Mouse (Mus musculus): ENCODE data around the gene Clrn3.
"Not testable (repeated sequence)": the region's sequence is repeated elsewhere in the genome, so short reads cannot be mapped to it uniquely, and the experiment has no call there.

Gene Clrn3

DNA sequence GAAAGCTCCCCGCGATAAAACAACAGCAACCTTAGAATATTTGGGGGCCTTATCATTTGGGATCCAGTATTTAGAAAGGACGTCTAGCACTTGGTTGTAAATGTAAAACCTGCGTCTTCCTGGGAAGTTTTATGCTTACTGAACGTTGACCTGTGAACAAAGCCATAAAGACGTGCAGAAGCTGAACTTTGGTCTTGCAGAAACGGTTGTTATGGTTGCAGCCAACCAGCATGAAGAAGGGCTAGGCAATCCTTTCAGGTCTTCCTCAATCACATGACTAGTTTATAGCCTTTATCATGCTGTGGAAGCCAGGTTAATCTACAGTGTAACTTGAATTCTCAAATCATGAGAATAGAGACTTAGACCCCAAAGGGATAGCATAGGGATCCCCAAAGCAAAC, at the start of gene Clrn3:
TSS of gene Clrn3 (minus strand) at position 140 of the 400 bp plus-strand sequence.
- DNase-seq, result no peak

DNA sequence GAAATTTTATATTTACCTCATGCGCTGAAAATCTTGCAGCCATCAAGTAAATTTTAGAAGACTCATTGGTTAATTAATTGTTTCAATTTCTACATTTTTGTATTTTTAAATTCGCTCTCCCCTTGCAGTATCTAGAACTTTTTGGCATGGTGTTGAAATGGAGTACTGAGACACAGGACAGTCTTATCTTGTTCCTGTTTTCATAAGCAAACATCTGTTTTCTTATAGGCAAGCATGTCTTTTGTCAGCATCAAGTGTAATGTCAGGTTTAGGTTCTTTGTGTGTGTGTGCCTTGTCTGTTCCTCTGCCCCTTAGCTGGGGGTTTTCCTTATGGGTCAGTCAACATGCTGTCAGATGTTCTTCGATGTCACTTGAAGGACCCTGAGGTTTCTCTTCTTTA, 47.9 kb upstream of the Clrn3 start:
- no peak for DNase-seq

DNA sequence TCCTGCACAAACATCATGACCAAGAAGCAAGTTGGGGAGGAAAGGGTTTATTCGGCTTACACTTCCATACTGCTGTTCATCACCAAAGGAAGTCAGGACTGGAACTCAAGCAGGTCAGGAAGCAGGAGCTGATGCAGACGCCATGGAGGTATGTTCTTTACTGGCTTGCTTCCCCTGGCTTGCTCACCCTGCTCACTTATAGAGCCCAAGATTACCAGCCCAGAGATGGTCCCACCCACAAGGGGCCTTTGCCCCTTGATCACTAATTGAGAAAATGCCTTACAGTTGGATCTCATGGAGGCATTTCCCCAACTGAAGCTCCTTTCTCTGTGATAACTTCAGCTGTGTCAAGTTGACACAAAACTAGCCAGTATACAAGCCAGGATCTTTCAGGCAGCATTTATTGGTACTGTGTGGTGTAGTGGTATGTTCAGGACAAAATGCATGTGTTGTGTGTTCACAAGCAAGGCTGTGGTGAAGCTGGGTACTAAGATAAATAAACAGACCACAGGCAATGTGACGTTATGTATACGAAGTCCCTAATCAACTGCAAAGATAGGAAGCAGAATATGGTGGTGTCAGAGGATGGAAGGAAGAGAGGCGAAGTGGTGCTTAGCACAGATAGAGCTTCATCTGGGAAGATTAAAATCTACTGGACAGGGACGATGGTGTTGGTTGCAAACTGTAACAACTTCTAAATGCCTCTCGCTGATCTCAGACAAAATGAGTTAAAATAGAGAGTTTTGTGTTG, 47.0 kb upstream of the Clrn3 start:
- not testable (repeated sequence) for DNase-seq

DNA sequence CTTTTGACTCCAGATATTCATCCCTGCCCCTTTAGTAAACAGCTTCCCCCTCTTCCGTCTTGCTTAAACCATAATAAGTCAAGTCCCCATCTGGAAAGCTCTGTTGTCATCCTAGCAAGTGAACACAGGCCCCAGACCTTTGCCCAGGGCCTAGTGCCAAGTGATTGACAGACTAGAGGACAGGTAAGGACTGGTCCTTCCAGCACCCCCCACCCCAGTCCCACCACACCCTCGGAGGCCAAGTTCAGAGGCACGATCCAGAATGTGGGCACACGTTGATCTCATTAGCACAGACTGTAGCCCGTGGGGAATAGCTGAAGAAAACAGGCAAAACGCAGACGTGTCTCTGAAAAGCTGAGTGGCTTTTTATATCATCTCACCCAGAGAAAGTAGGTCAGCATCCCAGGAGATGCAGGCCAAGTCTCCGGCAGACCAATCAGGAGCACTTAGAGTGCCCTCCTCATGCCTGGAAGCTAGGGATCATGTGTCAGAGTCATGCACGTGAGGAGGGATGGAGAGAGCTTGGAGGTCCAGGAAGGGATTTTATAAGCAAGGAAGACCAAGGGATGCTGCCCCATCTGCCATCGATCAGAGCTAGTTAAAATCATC, 43.6 kb upstream of the Clrn3 start:
- peak in 1 of 2 experiments; percentile 29 for DNase-seq

DNA sequence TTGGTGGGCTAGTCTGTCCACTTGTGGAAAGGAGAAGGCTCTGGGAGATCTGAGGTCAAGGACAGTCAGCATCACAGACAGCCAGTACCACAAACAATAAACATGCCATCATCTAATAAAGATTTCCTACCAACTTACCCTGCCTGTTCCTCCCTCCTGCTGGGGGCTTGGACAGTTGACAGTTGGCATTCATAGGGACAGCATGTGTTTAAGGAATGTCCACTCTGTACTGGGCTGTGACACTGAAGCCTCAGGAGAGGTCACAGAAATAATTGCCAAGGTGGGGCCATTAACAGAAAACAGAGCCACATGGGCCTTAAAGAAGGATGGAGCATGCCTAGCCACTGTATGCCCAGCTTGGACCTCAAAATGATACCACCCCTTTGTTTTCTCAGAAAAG, 42.9 kb upstream of the Clrn3 start:
- no peak for DNase-seq

DNA sequence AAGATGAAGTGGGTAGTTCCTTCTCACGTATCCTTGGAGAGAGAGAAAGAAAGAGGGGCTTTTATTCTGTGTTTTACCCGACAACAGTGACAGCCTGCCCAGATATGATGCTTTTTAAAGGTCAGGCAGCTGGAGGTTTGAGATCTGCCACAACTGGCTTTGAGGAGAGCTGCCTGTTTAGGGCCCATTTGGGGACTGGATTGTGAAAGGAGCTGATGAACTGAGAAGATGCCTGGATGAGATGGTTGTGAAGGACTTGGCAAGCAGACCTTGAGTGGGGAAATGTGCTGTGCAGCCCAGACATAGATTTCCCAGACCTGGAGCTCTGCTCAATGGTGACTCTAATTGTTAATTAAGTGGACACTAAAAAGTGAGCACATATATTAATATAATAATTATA, 40.1 kb upstream of the Clrn3 start:
- DNase-seq, result no peak

DNA sequence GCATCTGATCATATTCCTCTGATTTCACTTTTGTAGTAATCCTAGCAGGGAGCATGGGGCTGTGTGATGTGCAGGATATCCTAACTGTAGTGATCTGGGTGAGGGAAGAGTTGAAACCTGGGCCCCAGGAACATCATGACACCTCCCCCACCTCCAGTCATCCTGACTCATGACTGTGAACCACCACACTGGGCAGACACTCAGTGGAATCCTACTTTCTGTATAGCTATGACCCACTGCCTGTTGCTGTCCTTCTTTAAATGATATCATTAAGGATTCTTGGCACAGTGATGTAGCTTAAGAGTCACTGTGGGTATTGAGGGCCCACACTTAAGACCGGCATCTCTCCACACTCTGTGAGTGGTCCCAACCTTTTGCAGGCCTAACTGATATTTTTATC, 39.1 kb upstream of the Clrn3 start:
- no peak for DNase-seq

DNA sequence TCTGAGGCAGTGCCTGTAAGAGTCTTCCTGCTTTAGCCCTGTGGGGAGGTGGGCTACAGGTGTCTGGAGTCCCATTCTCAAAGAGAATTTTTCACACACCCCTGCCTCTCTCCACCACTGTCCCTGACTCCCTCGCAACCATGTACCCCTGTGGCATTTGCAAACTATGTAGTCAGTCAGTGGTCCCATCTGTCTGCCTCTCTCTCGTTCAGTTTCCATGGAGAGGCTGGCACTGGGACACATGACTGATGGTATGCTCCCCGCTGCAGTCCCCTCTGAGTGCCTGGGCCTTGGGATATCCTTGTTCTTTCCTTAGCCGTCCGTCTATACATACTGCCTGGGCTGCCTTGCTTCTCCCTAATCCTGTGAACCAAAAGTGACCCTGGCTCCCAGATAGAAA, 37.6 kb upstream of the Clrn3 start:
- no peak for DNase-seq

DNA sequence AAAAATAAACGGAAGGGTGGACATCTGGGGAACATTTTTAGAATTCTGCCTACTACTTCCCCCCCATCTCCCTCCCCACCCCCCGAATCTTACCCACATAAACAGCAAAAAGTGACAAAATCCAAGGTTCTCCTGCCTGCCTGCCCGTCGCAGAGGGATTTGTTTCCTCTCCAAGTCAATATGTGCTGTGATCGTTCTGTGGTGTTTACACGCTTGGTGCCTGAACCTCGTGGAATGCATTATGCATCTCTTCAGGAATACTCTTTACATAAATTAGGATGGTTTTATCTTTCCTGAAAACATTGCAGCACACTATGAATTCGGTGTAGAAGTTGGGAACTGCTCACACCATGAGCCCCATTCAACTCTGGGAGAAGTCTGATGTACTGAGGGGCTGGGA, 35.6 kb upstream of the Clrn3 start:
- no peak for DNase-seq

DNA sequence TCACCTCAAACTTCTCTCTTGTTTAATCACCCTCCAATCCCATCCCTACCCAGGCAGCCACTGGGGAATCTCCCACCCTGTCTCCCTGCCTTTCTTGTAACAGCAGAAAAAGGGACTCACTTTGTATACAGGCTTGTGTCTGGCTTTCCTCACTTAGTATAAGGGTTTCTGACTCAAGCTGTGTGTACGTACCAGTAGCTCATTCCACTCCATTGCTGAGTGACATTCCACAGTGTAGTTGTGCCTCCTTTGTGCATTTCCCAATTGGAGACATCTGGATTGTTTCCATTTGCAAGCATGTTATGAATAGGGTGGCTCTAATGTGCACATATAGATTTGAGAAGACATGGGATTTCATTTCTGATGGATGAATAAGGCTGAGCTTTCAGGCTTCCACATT, 31.8 kb upstream of the Clrn3 start:
- no peak for DNase-seq

DNA sequence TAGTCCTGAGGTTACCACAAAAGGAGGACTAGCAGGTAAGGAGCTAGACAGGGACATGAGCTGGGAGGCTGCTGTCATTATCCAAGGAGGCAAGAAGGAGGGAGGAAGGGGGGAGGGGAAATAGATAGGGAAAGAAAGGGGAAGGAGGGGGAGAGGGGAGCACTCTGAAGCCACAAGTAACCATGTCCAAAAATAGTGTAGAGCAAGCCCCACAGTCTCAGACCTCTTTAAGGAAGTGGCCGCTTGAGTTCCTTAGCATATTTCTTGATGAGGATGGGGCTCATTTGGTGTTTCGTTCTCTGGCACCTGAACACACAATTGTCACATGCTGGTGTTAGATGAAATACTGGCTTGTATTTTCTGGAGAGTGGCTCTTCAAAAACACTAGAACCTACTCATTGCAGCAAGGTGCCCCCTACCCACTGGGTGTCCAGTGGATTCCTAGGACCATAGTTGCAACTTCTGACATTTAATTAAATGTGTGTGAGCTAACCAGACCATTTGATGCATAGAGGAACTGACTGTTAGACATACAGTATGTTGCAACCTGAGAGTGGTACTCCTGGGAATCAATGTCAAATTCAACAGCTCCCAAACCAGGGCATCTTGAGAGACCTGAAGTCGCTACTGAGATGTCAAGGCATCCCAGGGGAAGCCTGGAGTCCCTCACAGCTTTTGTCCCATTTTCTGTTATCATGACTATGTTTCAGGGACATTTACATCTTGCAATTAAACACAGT, 28.4 kb upstream of the Clrn3 start:
- DNase-seq, result no peak

DNA sequence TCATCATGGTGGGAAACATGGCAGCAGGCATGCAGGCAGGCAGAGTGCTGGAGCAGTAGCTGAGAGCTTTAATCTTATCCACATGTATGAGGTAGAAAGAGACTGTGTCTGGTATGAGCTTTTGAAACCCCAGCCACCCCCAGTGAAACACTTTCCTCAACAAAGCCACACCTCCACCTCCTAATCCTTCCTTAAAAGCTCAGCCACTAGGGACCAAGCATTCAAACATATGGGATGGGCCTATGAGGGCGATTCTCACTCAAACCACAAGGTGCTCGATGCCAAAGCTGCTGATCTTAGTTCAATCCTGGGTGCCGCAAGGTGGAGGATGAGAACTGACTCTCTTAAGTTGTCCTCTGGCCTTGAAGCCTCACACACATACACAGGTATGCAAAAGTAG, 25.1 kb upstream of the Clrn3 start:
- DNase-seq, result no peak

DNA sequence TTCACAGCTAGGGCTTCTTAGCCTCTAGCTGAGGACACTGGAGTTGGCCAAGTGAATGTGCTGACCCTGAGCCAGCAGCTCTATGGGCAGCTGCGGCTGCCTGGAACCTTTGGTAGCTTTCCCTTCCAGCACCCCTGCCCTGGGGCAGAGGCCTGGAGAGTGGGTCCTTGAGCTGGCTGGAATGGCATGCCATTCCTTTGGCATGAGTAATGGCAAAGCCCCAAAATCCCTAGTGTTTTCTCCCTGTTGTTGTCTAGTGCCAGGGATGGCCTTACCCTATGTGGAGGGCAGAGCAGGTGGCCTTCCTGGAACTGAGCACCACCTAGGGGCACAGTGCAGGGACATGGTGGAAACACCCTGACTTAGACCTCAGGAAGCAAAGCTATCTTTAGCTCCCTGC, 23.1 kb upstream of the Clrn3 start:
- DNase-seq, result peak; percentile 64 to 72

DNA sequence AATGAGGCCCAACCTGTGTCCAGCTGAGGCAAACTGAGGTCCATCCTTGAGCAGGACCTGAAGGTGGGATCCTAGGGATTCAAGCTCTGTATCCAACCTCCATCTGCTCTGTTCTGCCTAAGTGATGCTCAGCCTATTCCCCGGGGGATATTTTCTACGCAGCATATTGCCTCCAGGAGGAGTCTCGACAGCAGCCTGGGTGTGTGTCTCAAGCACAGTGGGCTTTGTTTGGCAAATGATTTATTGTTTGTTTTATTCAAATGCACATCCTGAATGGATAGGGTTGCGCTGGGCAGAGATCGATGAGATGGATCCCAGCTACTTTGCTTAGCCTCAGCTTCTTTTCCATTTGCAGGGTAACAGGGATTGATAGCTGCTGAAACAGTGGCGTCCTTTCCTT, 20.0 kb upstream of the Clrn3 start:
- no peak for DNase-seq

DNA sequence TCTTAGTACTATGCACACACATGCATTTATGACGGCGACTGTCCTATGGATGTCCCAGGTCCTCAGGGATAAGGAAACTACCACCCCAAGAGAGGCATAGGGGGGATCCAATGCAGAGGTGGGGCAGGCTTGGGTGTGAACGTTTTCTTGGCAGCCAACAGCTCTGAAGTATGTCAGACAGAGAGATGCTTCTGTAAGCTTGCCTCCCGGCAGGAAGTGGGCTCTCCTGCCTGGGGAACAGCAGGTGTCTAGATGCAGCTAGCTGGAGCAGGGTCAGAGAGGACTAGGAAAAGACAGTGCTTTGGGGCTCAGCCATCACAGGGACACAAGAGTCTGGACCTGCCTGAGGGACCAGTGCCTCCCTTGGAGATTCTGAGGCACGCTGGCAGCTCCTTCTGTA, 18.1 kb upstream of the Clrn3 start:
- DNase-seq, result no peak

DNA sequence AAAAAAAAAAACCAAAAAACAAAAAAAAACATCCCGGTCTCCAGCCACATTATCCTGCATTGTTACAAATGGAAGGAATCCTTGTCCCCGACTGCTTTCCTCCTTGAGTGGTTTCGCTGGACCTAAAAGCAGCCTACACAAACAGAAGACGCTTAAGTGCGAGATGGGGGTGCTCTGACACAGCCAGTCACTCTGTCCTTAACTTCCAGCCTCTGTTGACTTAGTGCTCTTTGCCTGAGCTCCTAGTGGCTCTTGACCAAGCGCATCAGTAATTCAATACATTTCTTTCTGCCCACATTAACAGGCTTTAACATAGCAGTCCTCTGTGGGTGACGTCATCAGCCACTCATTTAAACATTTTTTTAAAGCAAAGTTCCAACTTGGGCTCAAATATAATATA, 17.5 kb upstream of the Clrn3 start:
- DNase-seq, result peak; percentile 29 to 41

DNA sequence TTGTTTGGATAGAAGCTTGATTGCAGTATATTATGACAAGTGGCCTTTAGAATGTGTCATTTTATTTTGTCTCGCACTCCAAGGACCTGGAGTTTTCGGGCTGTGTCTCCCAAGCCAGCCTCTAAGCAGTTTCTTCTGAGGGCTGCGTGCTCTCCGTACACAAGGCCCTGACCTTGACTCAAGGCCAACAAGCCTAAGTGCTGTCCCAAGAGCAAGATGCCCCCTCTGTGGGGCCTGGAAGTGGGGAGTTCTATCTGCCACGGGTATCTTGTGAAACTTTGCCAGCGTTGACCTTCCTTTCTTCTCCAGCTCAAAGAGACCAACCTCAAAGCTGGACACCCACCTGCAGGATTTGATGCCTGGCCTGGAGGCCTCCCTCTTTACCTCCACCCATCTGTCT, 15.9 kb upstream of the Clrn3 start:
- DNase-seq, result no peak

DNA sequence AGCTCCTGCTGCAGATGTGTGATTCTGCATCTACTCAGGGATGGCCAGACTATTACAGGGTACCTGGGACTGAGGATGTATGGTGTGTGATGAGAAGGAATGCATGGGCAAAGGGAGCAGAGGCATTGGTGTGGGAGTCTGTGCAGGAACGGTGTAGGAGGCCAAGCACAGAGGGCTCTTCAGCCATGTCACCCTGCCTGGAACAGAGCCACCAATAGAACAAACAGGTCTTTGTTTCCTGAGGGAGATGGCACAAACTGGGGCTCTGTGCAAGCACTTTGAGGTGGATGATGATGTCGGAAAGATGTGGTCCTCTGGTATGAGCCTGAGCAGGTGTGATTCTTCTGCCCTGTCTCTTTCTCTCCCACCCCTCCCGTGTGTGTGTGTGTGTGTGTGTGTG, 14.6 kb upstream of the Clrn3 start:
- DNase-seq, result no peak

DNA sequence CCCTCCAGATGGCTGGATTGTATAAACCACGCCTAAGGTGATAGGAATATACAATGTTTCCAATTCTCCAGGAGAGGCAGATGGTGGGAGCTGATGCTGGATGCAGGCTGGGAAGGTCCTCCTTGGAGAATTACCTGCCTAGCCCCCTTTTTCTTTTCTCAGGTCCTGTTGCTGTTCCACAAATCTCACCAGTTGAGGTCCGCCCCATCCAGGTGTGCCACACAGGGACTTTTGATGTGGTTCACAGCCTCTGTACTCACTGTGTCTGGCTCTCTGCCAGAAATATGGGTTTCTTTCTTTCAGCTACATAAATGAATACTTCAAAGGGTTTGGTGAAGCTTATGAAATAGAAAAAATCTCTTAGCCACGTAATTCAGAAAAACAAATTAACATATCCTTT, 13.8 kb upstream of the Clrn3 start:
- no peak for DNase-seq

DNA sequence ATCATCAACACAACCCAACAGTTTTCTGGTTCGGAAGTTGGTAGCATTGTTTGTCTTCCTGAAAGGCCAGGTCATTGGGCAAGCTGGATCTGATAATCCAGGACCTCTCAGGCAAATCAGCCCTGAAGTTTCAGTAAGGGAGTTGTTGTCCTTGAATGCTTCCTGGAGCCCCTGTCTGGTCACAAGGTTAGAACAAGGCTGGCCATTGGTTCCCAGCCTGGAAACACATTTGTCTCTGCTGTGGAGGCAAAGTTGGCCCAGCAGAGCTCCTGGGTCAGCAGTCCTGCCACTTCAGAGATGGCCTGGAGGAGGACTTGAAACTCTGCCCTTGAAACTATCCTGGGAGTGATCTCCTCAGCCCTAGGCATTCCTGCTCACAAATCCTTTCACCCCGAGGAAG, 11.0 kb upstream of the Clrn3 start:
- DNase-seq, result no peak

DNA sequence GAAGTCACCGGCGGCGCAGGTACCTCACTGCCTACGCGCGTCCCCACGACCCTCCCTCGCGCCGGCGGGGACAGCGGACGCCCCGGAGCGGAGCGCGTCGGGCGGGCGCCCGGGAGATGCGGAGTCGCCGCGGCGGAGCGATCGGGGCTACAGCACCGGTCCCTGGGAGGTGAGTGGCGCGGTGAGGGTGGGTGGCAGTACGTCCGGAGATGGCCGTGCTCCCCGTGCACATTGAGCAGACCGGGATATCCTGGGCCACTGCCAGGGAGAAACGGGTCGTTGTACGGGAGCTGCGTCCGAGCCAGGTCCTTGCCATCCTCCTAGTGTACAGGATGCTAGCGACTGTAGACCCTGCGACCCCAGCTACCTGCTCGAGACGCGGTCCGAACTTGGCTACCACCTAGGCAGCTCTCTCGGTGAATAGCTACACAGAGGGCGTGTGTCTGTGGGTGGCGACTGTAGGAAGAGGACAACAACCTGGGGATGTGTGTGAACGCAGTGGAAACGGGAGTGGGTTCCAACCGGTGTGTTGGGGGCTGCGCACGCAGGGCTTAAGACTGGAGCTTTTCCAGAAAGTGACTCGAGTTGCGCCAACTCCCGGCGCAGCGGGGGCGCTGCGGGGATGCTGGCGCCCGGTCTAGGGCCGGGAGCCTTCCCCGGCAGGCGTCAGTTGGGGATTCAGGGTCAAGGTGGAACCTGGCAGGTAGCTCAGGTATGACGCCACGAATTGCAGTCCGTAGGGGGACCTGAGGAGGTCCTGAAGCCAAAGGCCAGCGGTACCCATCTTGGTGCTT, 9.7 kb upstream of the Clrn3 start:
- peak; percentile 15 to 22 for DNase-seq

DNA sequence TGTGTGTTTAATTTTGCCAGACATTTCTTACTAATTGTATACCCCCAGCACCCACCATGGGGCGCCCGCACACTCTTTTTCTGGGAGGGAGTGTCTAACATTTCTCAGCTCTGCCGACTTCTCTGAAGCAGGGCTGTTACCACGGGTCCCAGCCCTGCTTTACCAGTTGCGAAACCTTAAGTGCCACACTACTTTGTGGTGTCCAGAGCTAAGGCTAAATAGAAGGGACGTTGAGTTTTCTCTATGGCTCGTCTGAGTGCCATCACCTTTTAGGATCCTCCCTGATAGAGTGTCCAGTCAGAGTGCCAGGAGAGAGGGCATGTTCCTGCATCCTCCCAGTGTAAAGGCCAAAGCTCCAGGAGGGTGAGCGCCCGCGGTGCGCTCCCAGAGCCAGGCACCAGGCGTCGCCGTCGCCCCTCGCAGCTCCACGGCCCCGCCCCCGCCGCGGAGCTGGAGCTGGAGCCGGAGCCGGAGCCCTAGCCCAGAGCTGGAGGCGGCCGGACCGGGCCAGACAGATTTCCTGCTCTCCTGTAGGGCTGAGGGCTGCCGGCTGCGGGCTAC, 9.0 kb upstream of the Clrn3 start, which contains the start of gene Ptpre:
TSS of gene Ptpre (plus strand) at position 141 of the 561 bp plus-strand sequence.
- DNase-seq, result peak; percentile 84 to 85

DNA sequence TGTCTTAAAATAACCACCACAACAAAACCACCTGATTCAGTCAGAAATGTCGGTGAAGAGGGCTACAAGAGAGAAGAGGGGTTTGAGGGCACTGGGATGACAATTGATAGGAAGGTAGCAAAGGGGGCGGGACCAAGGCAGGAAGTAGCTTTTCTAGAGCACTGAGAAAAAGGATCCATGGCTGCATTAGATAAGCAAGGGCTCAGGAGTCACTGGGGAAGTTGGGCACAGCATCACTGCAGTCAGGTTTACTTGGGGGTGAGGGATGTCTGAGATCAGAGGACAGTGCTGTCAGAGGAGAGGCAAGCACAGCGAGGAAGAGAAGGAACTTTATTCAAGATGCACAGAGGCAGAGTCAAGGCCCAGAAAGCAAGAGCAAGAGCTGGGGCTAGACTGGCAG, 7.5 kb upstream of the Clrn3 start:
- no peak for DNase-seq
